Mouse (Mus musculus) B cell, adult 62 days (primary cell): ENCODE results near the gene Gm3667. TPM values are rescaled to one million over a fixed set of nuclear protein-coding genes. Genes with fewer than 3 reads are reported as not detected.

ENCODE experiments used
- total RNA-seq: library from RNA; stranded (reverse); gene quantifications from 4 replicates; pipeline ENCODE4 v1.2.4, GENCODE M21; 2023

The Gm3667 gene
- not detected in 4 replicates for total RNA-seq

DNA sequence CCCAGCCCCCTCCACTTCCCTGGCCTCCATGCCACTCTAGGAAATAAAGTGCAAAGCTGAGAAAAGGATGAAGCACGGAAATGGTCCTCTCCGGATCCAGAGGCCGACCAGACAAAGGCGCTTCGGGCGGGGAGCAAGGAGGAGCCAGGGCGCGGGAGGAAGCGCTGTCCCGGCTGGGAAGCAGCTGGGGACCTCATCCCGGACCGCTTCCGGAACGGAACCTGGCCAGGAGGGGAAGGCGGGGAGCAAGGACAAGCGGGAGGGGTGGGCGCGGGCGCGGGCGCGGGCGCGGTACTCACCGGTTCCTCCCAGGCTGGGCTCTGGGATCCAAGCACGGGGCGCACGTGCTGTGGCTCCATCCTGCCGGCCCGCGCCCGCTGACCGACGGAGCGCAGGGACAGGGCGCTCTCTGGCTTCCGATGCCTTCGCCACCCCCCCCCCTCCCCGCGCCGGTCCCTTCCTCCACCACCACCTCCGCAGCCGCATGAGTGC lies at the start of gene Gm3667:
Gene Gm3667 (minus strand): TSS at position 442 of the 492 bp plus-strand sequence.

DNA sequence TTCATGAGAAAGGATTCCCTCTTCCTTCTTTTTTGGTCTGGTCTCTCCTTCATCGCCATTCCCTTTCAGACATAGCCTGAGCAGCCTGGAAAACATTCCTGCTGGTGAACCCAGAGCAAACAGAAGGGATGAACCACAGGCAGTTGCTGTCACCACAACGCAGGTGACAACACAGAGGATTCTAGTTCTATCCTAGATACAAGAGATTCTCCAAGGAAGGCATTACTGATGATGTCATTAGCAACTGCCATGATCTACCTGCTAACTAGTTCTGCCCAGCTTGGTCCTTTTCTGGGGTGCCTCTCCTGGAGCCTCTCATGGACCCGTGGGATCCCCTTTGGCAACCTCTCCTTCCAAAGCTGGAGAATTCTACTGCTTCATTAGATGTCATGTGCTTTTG lies 49.6 kb downstream of the Gm3667 start, which contains the start of gene Gm3642:
Gene Gm3642 (minus strand): TSS at position 101 of the 400 bp plus-strand sequence.

Other genes with a start within 250 kb of the Gm3667 start
- gene Gm10251, start 205.8 kb downstream of the Gm3667 start, total RNA-seq, result not detected in 4 replicates
- not detected in 4 replicates for gene Gm8050, start 169.7 kb downstream of the Gm3667 start, total RNA-seq
- 0.60 to 1.8 TPM (median 1.2 TPM) in 3 of 4 replicates, not detected in the other for gene Gm3636, start 147.6 kb downstream of the Gm3667 start, total RNA-seq
- gene Gm8362, start 115.6 kb downstream of the Gm3667 start, total RNA-seq, result not detected in 4 replicates
- not detected in 4 replicates for gene Gm3642, start 49.7 kb downstream of the Gm3667 start, total RNA-seq
- not detected in 4 replicates for gene Gm6356, start 83.9 kb upstream of the Gm3667 start, total RNA-seq
- not detected in 4 replicates for gene Gm10406, start 137.5 kb upstream of the Gm3667 start, total RNA-seq
- gene Gm3685, start 155.0 kb upstream of the Gm3667 start, total RNA-seq, result not detected in 4 replicates
- gene Gm3696, start 210.7 kb upstream of the Gm3667 start, total RNA-seq, result not detected in 4 replicates
- gene Gm6676, start 235.4 kb upstream of the Gm3667 start, total RNA-seq, result not detected in 4 replicates